31 mouse cellular contexts compared by ENCODE assay signal in the genomic region with DNA sequence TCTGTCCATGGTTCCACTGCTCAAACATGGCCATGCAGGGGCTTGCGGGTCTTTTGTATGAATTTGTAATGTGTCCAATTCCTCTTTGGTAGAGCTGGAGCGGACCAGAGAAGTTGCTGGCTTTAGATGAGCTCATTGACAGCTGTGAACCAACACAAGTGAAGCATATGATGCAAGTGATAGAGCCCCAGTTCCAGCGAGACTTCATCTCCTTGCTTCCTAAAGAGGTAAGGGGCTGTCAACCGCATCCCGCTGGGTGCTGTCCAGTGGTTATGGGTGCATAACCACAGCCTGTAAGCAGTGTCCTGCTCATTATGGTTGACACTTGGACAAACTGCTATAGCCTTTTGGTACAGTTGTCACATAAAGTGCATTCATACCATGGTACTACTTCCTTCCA.
"Had no signal": no experiment of that assay in that cellular context is flagged by ENCODE, and none has a peak within 500 bp of the region (broad histone marks: within the 10 kb centered on the region; RNA-seq: fewer than 3 reads in every experiment).

No protein-coding gene starts in this region.

- ATAC-seq: liver, embryonic 12.5 days; liver, postnatal 0 days; lung, postnatal 0 days; midbrain, embryonic 13.5 days; midbrain, embryonic 15.5 days; midbrain, embryonic 16.5 days had no signal

- DNase-seq: left cerebral cortex, postnatal 4 days; liver; liver, embryonic 13.5 days; liver, postnatal 0 days; lung, adult 18-20 months; lung, adult 2 months; lung, embryonic 14.5 days; lung, postnatal 10 days; lung, postnatal 14 days; lung, postnatal 36 days; lung, postnatal 4 days; midbrain, embryonic 14.5 days had no signal

- H3K9ac ChIP-seq: limb, embryonic 12.5 days; limb, embryonic 13.5 days; limb, embryonic 15.5 days; liver, embryonic 12.5 days; liver, embryonic 13.5 days; liver, embryonic 14.5 days; liver, embryonic 15.5 days; liver, postnatal 0 days; lung, embryonic 14.5 days; lung, embryonic 15.5 days; midbrain, embryonic 12.5 days; midbrain, embryonic 13.5 days; midbrain, embryonic 15.5 days; neural tube, embryonic 12.5 days had no signal

- H3K9me3 ChIP-seq: limb, embryonic 10.5 days; limb, embryonic 12.5 days; limb, embryonic 13.5 days; limb, embryonic 15.5 days; liver, embryonic 12.5 days; liver, embryonic 13.5 days; liver, embryonic 15.5 days; lung, embryonic 15.5 days; midbrain, embryonic 10.5 days; midbrain, embryonic 12.5 days; midbrain, embryonic 13.5 days; midbrain, embryonic 15.5 days; neural tube, embryonic 12.5 days had no signal

- H3K4me2 ChIP-seq: limb, embryonic 12.5 days; limb, embryonic 13.5 days; limb, embryonic 15.5 days; liver, embryonic 11.5 days; liver, embryonic 12.5 days; liver, embryonic 13.5 days; liver, embryonic 15.5 days; lung, embryonic 14.5 days; lung, embryonic 15.5 days; midbrain, embryonic 12.5 days; midbrain, embryonic 13.5 days; midbrain, embryonic 15.5 days; neural tube, embryonic 12.5 days had no signal

- H3K36me3 ChIP-seq: limb, embryonic 13.5 days had no signal

- H3K4me1 ChIP-seq: limb, embryonic 10.5 days; limb, embryonic 12.5 days; limb, embryonic 13.5 days; limb, embryonic 15.5 days; liver, embryonic 12.5 days; liver, embryonic 13.5 days; liver, embryonic 15.5 days; lung, embryonic 15.5 days; midbrain, embryonic 10.5 days; midbrain, embryonic 12.5 days; midbrain, embryonic 13.5 days; midbrain, embryonic 15.5 days; neural tube, embryonic 12.5 days had no signal

- H3K27ac ChIP-seq: limb, embryonic 10.5 days; limb, embryonic 12.5 days; limb, embryonic 13.5 days; limb, embryonic 15.5 days; liver, embryonic 12.5 days; liver, embryonic 13.5 days; liver, embryonic 14.5 days; liver, embryonic 15.5 days; lung, embryonic 15.5 days; macrophage; midbrain, embryonic 10.5 days; midbrain, embryonic 12.5 days; midbrain, embryonic 13.5 days; midbrain, embryonic 15.5 days; neural tube, embryonic 12.5 days had no signal

- H3K4me3 ChIP-seq: limb, embryonic 10.5 days; limb, embryonic 12.5 days; limb, embryonic 13.5 days; limb, embryonic 15.5 days; liver, embryonic 12.5 days; liver, embryonic 13.5 days; liver, embryonic 15.5 days; lung, embryonic 15.5 days; megakaryocyte, embryonic 14.5 days; midbrain, embryonic 10.5 days; midbrain, embryonic 12.5 days; midbrain, embryonic 13.5 days; midbrain, embryonic 15.5 days; myocyte; neural tube, embryonic 12.5 days had no signal

- H3K27me3 ChIP-seq: limb, embryonic 12.5 days; limb, embryonic 13.5 days; limb, embryonic 15.5 days; liver, embryonic 12.5 days; liver, embryonic 13.5 days; liver, embryonic 15.5 days; lung, embryonic 15.5 days; megakaryocyte, embryonic 14.5 days; midbrain, embryonic 12.5 days; midbrain, embryonic 13.5 days; midbrain, embryonic 15.5 days; neural tube, embryonic 12.5 days had no signal
